Mouse (Mus musculus) kidney, postnatal 14 days (tissue): ENCODE data around the gene Spag16.

Experiments
- DNase-seq: peaks from one replicate; pipeline ENCODE4 v3.0.0; 2022; ENCODE audit warnings: mixed read lengths

The Spag16 gene

DNA sequence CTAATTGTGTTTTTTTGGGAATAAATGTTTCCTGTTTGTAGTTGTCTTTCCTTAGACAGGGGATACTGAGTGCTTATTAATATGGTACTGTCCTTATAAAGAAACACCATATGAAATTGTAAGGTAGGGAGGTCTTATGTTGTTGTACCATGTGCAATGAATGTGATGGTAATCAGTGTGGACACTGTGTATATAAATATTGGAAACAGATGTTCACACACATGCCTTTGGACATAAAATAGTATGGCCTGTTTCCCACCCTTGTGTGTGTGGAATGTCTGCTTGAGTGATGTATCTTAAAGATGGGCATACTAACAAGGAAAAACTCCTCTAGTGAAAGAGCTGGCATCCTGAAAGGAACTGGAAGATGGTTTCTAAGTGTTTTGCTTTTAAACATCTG, 692.1 kb downstream of the Spag16 start:
- DNase-seq, result no peak

DNA sequence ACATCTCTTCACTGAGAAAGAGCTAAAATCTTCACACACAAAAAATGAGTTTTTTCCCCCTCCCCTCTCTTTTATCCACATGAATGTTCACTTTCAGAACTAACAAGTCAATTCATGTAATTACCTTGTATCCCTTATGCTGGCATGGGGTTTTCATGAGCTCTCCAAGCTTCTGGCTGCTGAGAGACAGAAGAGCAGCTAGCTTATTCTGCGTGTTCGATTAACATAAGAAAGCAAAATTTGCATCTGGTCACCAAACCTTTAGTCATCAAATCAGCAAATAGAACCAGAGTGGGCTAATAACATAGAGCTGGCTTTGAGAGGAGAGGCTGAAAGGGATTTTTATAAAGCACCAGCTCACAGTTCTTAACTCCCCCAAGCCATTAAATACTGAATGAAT, 700.4 kb downstream of the Spag16 start:
- DNase-seq, result no peak

DNA sequence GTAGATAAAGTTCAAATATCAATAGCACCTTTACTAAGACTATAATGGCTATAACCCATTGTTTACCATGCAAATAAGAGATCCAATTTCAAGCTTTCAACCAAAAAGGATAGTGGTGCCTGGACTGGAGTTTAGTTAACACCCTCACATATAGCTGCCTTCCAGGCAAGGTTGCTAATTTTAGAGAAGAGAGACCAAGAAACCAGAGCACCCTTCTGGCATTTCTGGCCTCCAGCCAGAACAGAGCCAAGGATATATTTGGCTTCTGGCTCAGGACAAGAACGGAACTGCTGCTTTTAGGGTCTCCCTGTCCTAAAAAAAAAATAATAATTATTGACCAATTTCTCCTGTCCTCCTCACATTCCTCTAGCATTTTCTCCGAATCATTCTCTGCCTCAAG, 703.0 kb downstream of the Spag16 start:
- no peak for DNase-seq

DNA sequence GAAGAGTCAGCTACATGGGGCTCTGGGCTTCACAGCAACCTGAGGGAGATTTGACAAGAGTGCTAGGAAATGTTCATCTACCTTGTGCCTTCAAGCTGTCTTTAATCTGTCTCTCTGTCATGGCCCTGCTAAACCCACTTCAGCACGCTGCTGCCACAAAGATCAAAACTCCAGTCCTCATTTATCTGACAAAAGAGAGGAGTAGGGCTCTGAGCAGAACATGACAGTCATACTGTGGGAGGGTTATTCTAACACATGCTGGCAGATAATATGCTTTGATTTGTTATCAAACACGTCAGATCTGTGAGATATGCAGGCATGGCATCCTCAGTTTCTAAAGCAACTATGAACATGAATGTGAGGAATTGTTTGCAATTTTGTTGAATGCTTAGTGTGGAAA, 725.1 kb downstream of the Spag16 start:
- no peak for DNase-seq

DNA sequence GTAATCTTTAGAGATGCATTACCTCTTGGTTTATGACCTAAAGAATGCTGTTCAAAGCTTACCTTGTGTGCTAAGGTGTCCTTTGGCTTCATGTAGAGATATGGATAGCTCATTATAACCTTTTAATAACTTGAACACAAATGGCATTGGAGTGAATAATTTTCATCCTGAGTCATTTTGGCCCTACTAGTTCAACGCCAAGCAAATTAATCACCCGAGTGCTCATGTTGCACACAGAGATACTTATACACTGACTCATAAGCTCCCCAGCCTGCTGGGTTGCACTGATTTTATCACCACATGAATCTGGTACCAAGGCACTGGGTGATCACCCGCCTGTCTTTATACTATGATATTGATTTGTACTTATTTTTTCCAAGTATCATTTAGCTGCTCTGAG, 795.0 kb downstream of the Spag16 start:
- no peak for DNase-seq

DNA sequence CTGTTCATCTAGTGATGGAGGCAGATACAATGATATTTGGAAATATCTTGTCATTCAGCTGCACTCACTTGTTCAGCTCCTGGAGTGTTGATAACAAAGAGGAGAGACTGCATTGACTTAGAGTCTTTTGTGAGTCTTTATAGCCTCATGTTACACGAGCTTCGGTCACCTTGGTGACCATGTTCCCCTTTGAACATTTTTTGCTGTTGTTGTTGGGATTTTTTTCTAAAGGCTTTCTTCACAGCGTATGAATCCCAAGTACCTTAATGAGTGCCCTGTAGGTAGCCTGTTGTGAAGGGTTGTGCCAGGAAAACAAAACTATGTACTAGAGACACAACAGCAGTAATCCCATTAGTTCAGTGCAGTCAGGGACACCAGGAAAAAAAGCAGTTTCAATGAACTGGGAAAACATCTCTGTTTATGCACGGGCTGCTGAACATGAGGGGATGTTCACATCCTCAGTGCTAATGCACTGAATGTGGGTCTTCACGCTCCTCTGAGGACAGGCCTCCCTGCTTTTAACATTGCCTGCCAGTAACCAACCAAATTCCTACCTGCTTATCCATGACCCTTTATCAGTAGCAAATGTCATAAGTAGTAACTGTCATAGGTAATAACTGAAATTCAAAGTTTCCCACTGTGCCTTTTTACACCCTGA, 798.2 kb downstream of the Spag16 start:
- no peak for DNase-seq

DNA sequence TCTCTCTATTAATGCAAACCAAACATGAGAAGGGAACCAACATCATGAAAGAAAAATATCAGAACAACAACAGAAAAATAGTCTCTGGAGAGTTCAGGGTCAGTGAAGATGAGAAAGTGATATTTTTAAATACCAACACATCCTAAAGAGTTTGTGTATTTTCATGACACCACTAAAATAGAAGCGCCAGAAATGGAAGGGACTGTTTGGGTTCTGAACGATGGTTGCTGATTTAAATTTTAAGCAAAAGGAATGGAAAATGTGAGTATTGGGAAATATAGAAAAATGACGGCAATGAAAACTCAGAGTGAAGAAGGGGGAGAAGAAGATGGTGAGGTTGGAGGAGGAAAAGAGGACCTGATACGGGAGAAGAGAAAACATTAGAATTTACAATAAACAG, 825.9 kb downstream of the Spag16 start:
- DNase-seq, result no peak

DNA sequence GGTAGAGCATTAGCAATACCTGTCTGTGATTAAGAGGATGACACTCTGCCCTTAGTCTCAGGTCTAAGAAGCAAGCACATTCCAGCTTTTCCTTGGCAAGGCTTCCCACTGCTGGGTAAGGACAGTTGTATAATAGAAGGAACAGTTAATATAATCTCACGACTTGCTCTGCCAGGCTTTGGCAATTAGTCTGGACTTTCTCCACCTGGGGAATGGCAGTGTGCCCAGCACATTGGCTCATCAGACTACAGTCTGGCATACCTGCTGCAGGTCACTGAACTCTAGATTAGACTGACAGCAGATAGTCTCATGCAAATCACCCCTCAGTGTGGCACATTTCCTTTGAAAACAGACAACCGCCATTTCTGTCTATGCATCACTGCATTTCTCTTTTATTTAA, 865.8 kb downstream of the Spag16 start:
- DNase-seq, result peak; percentile 81

DNA sequence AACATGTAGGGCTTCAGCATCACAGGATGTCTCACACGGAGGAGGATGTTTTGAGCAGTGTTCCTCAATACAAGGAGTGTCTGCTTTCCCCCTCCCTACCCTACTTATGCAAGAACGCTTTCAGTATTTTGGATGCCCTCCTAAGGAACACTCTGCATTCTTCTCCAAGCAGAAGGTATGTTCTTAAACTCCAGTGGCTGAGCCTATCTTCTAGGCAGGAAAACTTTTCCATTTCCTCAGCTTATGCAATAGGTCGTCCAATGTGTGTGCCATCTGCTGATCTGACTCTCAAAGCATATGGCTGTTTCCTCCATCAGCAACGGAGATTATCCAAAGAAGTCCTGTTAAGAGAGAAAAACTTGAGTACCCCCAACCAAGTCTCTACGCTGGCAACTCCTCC, 873.5 kb downstream of the Spag16 start:
- DNase-seq, result no peak

DNA sequence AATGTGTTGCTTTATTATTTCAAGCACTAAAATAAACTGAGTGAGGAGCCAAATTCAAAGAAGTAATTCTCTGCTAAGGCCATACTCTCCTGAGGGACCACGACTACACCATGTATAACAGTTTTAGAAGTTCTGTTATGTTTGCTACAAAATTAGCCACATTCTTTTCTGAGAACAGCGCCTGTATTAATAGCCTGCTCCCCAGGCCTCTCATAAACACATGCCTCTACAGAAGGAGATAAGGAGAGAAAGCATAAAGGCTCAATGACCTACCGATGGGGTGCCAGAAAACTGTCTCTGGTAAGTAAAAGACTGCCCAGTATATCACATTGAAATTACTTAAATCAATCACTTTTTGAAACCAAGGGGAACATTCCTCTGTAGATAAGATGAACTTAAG, 877.2 kb downstream of the Spag16 start:
- DNase-seq, result no peak

DNA sequence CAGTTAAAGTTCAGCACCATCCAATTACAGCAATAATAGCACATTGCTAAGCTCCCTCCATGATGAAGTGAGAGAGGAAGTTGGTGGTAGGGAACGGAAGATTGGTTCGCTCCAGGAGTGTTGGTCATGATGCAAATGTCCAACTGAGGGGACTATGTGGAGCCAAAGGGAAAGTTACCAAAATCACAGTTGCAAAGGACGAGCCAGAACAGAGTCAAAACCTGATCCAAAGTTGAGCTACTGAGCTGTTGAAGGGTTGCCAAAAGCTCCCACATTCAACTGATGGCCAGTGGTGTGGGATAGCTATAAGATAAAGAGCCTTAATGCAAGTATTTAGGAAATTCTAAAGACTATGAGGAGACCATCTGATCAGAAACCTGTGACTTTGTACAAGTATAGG, 879.1 kb downstream of the Spag16 start:
- no peak for DNase-seq

DNA sequence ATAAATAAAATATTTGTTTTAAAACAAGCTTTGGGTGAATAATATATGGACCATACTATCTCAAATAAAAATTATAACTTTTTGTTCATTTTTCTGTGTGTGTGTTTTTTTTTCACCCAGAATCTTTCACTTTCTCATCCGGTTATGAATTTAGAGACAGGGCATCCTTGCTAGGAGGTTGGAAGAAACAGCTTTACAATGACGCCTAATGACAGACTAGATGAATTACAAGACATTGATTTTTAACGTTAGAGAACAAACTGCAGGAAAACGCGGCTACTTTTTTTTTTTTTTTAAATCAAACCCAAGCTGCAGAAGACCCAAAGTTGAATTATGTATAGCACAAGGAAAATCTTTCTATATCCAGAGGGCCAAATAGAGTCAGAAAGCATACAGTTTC, 898.3 kb downstream of the Spag16 start:
- no peak for DNase-seq

DNA sequence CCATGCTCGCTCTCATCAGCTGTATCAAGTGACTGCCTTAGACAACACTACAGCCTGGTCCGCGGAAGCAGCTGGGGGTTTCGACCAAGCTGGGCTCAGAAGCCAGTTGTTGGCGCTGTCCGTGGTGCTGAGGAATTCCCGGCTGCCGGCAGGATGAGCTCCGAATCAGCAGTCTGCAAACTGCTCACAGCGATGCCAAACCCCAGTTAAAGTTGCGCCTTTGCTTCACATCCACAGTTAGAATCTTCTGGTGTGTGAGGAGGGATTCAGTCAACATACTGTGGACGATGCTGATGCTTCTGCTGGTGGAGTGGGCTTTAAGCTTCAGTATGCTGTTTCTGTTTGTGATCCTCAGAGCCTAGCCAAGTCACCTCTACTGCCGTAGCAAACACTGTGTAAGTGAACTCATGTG, 898.9 kb downstream of the Spag16 start, which contains the start of gene Vwc2l:
Gene Vwc2l, plus strand, starts transcription at position 61 of the 412 bp plus-strand sequence.
- DNase-seq, result peak; percentile 71
